Mouse (Mus musculus): ENCODE results near the gene Nhsl2. TPM values are rescaled to one million over a fixed set of nuclear protein-coding genes. Genes with fewer than 3 reads are reported as not detected.
A peak's percentile ranks its signal among the peaks of the same experiment; 100 is the strongest.

Nhsl2 gene
- polyA plus RNA-seq, 1 experiment from 2014 or later: 17.4 TPM

GRCm38 (mm10) chrX:101931016-101931415, 81.8 kb downstream of the Nhsl2 start:
- no peaks in the 10 kb centered on the region for H3K4me1 ChIP-seq (ENCODE audit: control insufficient read depth, insufficient read depth, low read length)
- H3K9ac ChIP-seq (replicated peaks; ENCODE audit: low read depth, low read length): no peak overlapping the region
- H3K27ac ChIP-seq (ENCODE audit: low read length): no peak overlapping the region
- no peaks in the 10 kb centered on the region for H3K36me3 ChIP-seq (ENCODE audit: control insufficient read depth, insufficient read depth, low read length)
- H3K4me3 ChIP-seq (ENCODE audit: low read depth, low read length): no peak overlapping the region
- H3K9me3 ChIP-seq (ENCODE audit: control insufficient read depth, low read depth, low read length): no peaks in the 10 kb centered on the region
- 80% methylated on average over 5 of the region's 5 CpGs for WGBS
- H3K4me2 ChIP-seq (replicated peaks; ENCODE audit: low read depth, low read length): no peak overlapping the region
- 0 out of 2 replicates have a peak, but pooled peaks cover 2% of the 10 kb centered on the region for H3K27me3 ChIP-seq (ENCODE audit: control insufficient read depth, insufficient read depth, low read length)
- no peak for ATAC-seq (ENCODE audit: insufficient number of reproducible peaks, insufficient read depth, low FRiP score, low read depth)

DNA sequence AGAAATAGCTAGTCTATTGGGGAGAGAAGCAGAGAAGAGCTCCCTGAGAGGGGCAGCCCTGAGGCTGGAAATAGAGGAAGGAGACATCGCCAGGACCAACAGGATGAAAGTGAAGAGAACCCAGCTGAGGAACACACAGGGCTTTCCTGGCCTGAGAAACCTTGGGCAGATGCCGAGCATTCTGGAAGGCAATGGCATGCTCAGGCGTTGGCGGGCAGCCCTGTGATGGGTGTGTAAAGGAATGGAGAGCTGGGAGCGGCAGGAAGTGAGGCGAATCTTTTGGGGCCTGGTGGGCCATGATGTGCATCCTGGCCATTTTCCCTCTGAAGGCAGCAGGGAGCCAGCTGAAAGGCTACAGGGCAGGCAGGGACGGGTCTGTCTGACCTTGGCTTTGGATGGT, 83.1 kb downstream of the Nhsl2 start:
- Histone ChIP-seq H3K9me3 (ENCODE audit: control insufficient read depth, low read depth, low read length) (no peaks in the 10 kb centered on the region), H3K9ac (replicated peaks; ENCODE audit: low read depth, low read length) (no peak overlapping the region), H3K4me1 (ENCODE audit: control insufficient read depth, insufficient read depth, low read length) (no peaks in the 10 kb centered on the region), H3K4me2 (replicated peaks; ENCODE audit: low read depth, low read length) (no peak overlapping the region), H3K36me3 (ENCODE audit: control insufficient read depth, insufficient read depth, low read length) (no peaks in the 10 kb centered on the region), H3K4me3 (ENCODE audit: low read depth, low read length) (no peak overlapping the region), H3K27me3 (ENCODE audit: control insufficient read depth, insufficient read depth, low read length) (0 out of 2 replicates have a peak, but pooled peaks cover 2% of the 10 kb centered on the region), H3K27ac (ENCODE audit: low read length) (no peak overlapping the region)
- WGBS: 80% methylated on average over 7 of the region's 7 CpGs
- ATAC-seq (ENCODE audit: insufficient number of reproducible peaks, insufficient read depth, low FRiP score, low read depth): no peak

DNA sequence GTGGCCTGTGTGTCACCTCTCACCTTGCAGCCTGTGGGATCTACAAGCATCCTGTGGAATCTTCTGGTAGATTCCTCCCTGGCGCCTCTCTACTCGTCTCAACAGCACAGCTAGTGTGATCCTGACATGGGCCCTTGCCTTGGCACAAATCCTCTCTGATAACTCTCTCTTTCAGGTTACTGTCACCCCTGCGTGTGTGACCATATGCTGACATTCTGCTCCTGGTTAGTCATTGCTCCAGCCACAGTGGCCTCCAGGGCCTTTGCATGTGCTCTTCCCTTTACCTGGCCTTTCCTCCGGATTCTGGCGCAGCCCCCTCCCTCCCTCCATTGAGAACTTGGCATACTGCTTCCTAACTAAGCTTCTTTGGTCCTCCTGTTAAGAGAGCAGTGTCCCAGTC, 84.2 kb downstream of the Nhsl2 start:
- 0 out of 2 replicates have a peak, but pooled peaks cover 2% of the 10 kb centered on the region for H3K27me3 ChIP-seq (ENCODE audit: control insufficient read depth, insufficient read depth, low read length)
- no peak overlapping the region for H3K27ac ChIP-seq (ENCODE audit: low read length)
- H3K4me3 ChIP-seq (ENCODE audit: low read depth, low read length): no peak overlapping the region
- H3K36me3 ChIP-seq (ENCODE audit: control insufficient read depth, insufficient read depth, low read length): no peaks in the 10 kb centered on the region
- ATAC-seq (ENCODE audit: insufficient number of reproducible peaks, insufficient read depth, low FRiP score, low read depth): no peak
- H3K4me2 ChIP-seq (replicated peaks; ENCODE audit: low read depth, low read length): no peak overlapping the region
- H3K4me1 ChIP-seq (ENCODE audit: control insufficient read depth, insufficient read depth, low read length): no peaks in the 10 kb centered on the region
- no peaks in the 10 kb centered on the region for H3K9me3 ChIP-seq (ENCODE audit: control insufficient read depth, low read depth, low read length)
- 89% methylated on average over 5 of the region's 5 CpGs for WGBS
- no peak overlapping the region for H3K9ac ChIP-seq (replicated peaks; ENCODE audit: low read depth, low read length)

GRCm38 (mm10) chrX:101935291-101935840, 86.2 kb downstream of the Nhsl2 start:
- no peak overlapping the region for H3K4me2 ChIP-seq (replicated peaks; ENCODE audit: low read depth, low read length)
- H3K4me1 ChIP-seq (ENCODE audit: control insufficient read depth, insufficient read depth, low read length): no peaks in the 10 kb centered on the region
- no peak overlapping the region for H3K9ac ChIP-seq (replicated peaks; ENCODE audit: low read depth, low read length)
- H3K4me3 ChIP-seq (ENCODE audit: low read depth, low read length): no peak overlapping the region
- 29% methylated on average over 3 of the region's 3 CpGs for WGBS
- H3K27me3 ChIP-seq (ENCODE audit: control insufficient read depth, insufficient read depth, low read length): 0 out of 2 replicates have a peak, but pooled peaks cover 2% of the 10 kb centered on the region
- H3K9me3 ChIP-seq (ENCODE audit: control insufficient read depth, low read depth, low read length): no peaks in the 10 kb centered on the region
- no peak overlapping the region for H3K27ac ChIP-seq (ENCODE audit: low read length)
- ATAC-seq (ENCODE audit: insufficient number of reproducible peaks, insufficient read depth, low FRiP score, low read depth): no peak
- H3K36me3 ChIP-seq (ENCODE audit: control insufficient read depth, insufficient read depth, low read length): no peaks in the 10 kb centered on the region

GRCm38 (mm10) chrX:101939486-101939885, 90.3 kb downstream of the Nhsl2 start:
- Histone ChIP-seq H3K27ac (ENCODE audit: low read length) (no peak overlapping the region), H3K9me3 (ENCODE audit: control insufficient read depth, low read depth, low read length) (no peaks in the 10 kb centered on the region), H3K4me3 (ENCODE audit: low read depth, low read length) (no peak overlapping the region), H3K27me3 (ENCODE audit: control insufficient read depth, insufficient read depth, low read length) (no peaks in the 10 kb centered on the region), H3K4me2 (replicated peaks; ENCODE audit: low read depth, low read length) (no peak overlapping the region), H3K9ac (replicated peaks; ENCODE audit: low read depth, low read length) (no peak overlapping the region), H3K36me3 (ENCODE audit: control insufficient read depth, insufficient read depth, low read length) (no peaks in the 10 kb centered on the region), H3K4me1 (ENCODE audit: control insufficient read depth, insufficient read depth, low read length) (0 out of 2 replicates have a peak, but pooled peaks cover 2% of the 10 kb centered on the region)
- 86% methylated on average over 5 of the region's 5 CpGs for WGBS
- no peak for ATAC-seq (ENCODE audit: insufficient number of reproducible peaks, insufficient read depth, low FRiP score, low read depth)

- Histone ChIP-seq H3K27me3 (ENCODE audit: control insufficient read depth, insufficient read depth, low read length) (no peaks in the 10 kb centered on the region), H3K4me2 (replicated peaks; ENCODE audit: low read depth, low read length) (no peak overlapping the region), H3K36me3 (ENCODE audit: control insufficient read depth, insufficient read depth, low read length) (no peaks in the 10 kb centered on the region), H3K9ac (replicated peaks; ENCODE audit: low read depth, low read length) (no peak overlapping the region), H3K27ac (ENCODE audit: low read length) (no peak overlapping the region), H3K9me3 (ENCODE audit: control insufficient read depth, low read depth, low read length) (no peaks in the 10 kb centered on the region), H3K4me3 (ENCODE audit: low read depth, low read length) (no peak overlapping the region), H3K4me1 (ENCODE audit: control insufficient read depth, insufficient read depth, low read length) (0 out of 2 replicates have a peak, but pooled peaks cover 2% of the 10 kb centered on the region)
- 15% methylated on average over 6 of the region's 6 CpGs for WGBS
- ATAC-seq (ENCODE audit: insufficient number of reproducible peaks, insufficient read depth, low FRiP score, low read depth): peak; percentile 92; the same call in 1 of the 2 replicates
These were observed 93.3 kb downstream of the Nhsl2 start for GRCm38 (mm10) chrX:101942461-101942896.

DNA sequence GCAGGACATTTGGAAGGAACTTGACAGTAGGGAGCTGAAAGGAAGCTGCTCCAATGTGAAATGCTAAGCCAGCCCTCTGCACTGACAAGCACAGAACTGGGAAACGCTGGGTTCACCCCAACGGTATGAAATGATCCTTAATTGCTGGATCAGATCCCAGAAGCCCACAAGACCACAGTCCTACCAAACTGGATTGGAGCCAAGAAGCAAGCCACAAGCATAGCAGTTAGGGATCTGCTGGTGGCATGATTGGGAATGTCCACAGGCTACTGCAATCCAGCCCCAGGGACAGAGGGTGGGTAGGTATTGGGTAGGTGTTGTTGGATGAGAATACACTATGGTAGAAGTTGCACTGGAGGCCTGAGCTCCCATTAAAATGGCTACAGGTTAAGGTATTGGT, 94.6 kb downstream of the Nhsl2 start:
- no peak overlapping the region for H3K27ac ChIP-seq (ENCODE audit: low read length)
- H3K9me3 ChIP-seq (ENCODE audit: control insufficient read depth, low read depth, low read length): no peaks in the 10 kb centered on the region
- 39% methylated on average over 2 of the region's 2 CpGs for WGBS
- H3K4me3 ChIP-seq (ENCODE audit: low read depth, low read length): no peak overlapping the region
- H3K4me2 ChIP-seq (replicated peaks; ENCODE audit: low read depth, low read length): no peak overlapping the region
- ATAC-seq (ENCODE audit: insufficient number of reproducible peaks, insufficient read depth, low FRiP score, low read depth): no peak
- H3K9ac ChIP-seq (replicated peaks; ENCODE audit: low read depth, low read length): no peak overlapping the region
- H3K4me1 ChIP-seq (ENCODE audit: control insufficient read depth, insufficient read depth, low read length): 0 out of 2 replicates have a peak, but pooled peaks cover 2% of the 10 kb centered on the region
- H3K36me3 ChIP-seq (ENCODE audit: control insufficient read depth, insufficient read depth, low read length): no peaks in the 10 kb centered on the region
- H3K27me3 ChIP-seq (ENCODE audit: control insufficient read depth, insufficient read depth, low read length): no peaks in the 10 kb centered on the region

- H3K27ac ChIP-seq (ENCODE audit: low read length): no peak overlapping the region
- H3K4me1 ChIP-seq (ENCODE audit: control insufficient read depth, insufficient read depth, low read length): 0 out of 2 replicates have a peak, but pooled peaks cover 2% of the 10 kb centered on the region
- WGBS: 82% methylated on average over 2 of the region's 2 CpGs
- no peak overlapping the region for H3K4me3 ChIP-seq (ENCODE audit: low read depth, low read length)
- H3K36me3 ChIP-seq (ENCODE audit: control insufficient read depth, insufficient read depth, low read length): no peaks in the 10 kb centered on the region
- H3K9ac ChIP-seq (replicated peaks; ENCODE audit: low read depth, low read length): no peak overlapping the region
- no peaks in the 10 kb centered on the region for H3K27me3 ChIP-seq (ENCODE audit: control insufficient read depth, insufficient read depth, low read length)
- H3K9me3 ChIP-seq (ENCODE audit: control insufficient read depth, low read depth, low read length): no peaks in the 10 kb centered on the region
- no peak for ATAC-seq (ENCODE audit: insufficient number of reproducible peaks, insufficient read depth, low FRiP score, low read depth)
- no peak overlapping the region for H3K4me2 ChIP-seq (replicated peaks; ENCODE audit: low read depth, low read length)
These were observed 95.7 kb downstream of the Nhsl2 start for GRCm38 (mm10) chrX:101944761-101945330.

Data from stomach, embryonic 14.5 days (tissue).